Mouse (Mus musculus): Measurements from ENCODE around the gene Fam163a. TPM values are rescaled to one million over a fixed set of nuclear protein-coding genes. Genes with fewer than 3 reads are reported as not detected.

Fam163a gene
- total RNA-seq, 2 experiments from 2014 or later: not detected

DNA sequence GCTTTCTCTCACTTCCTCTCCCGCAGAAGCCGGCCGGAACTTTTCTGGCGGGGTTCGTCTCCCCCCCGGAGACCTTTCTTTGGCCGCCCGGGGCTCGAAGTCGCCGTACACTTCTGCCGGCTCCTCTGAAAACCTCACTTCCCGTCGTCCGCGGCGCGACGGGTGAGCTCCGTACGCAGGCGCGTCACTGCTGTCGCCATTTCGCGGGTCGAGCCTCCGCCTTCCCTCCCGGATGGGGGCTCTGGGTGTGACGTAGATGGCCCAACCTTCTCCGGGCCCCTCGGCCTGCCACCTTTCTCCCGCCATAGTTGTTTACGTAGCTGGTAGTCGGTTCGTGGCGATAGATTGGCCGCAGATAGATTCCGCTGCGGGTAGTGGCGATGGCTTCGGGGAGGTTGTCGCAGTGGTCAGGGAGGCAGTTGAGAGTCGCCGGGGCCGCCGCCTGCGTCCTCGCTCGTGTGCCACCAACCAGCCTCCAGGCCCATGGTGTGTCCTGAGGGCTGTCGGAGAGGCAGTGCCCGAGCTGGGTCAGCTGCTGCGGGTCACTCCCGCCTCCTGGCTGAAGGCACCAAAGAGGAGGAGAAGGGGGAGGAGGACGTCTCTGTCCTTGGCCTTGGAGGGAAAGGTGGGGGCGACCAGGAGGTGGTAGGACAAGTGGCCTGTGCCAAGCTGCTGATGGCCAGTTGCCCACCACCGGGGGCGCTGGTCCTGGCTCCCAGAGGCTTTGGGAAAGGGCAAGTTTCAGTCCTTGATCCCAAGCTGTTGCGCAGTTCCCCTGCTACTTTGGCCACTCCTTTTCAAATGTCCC, 168.7 kb downstream of the Fam163a start, which contains the start of gene Tor1aip1:
Gene Tor1aip1 (minus strand): TSS at position 551 of the 808 bp plus-strand sequence.
- peak; percentile 68 for ATAC-seq (replicated peaks; ENCODE audit: low FRiP score, poor library complexity, severe bottlenecking)

DNA sequence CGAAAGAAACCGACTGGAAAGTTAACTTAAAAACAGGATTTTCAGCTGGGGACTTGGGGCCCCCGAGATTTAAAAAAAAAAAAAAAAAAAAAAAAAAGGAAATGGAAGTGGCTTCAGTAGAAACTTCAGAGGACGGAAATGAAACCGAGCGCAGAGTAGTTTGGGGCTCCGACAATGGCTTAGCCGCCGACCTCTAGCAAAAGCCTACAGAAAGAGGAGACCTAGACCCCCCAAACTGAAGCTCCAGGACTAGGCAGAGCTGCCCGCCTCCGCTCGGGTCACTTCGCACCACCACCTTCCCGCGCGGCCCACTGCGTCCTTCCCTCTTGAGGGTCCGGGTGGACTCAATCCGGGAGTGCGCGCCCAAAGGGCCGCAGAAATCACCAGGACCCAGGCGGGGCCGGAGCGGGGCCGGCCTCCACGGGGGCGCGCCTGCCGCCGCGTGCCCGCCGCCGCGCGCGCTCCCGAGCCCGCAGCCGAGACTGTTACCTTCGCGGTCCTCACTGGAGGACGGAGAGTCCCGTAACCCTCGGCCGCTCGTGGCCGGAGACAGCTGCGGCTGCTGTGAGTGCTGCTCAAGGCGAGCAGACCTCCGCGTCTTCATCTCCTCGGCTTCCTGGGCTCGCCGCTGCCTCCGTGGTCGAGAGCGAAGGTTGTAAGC, 169.4 kb downstream of the Fam163a start, which contains the start of gene Tor1aip2:
Gene Tor1aip2 (plus strand): TSS at position 135 of the 661 bp plus-strand sequence.
- peak; percentile 64 for ATAC-seq (replicated peaks; ENCODE audit: low FRiP score, poor library complexity, severe bottlenecking)

DNA sequence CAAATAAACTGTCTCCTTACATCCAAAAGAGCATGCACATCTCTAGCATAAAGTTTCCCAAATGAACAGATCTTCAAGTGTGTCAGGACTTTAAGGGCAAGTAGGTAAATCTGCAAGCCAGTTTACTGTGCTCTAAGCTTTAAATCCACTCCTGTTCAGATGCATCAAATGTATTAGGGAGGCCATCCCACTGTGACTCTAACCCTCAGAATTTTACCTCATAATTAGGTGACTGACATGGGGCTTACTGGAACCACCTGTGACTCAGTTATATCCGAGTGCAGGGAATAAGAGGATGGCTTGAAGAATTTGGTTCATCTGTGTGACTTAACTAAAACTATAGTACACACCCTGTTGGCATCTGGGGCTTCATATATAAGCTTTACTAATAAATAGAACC, 170.2 kb downstream of the Fam163a start:
- ATAC-seq (replicated peaks; ENCODE audit: low FRiP score, poor library complexity, severe bottlenecking): no peak

DNA sequence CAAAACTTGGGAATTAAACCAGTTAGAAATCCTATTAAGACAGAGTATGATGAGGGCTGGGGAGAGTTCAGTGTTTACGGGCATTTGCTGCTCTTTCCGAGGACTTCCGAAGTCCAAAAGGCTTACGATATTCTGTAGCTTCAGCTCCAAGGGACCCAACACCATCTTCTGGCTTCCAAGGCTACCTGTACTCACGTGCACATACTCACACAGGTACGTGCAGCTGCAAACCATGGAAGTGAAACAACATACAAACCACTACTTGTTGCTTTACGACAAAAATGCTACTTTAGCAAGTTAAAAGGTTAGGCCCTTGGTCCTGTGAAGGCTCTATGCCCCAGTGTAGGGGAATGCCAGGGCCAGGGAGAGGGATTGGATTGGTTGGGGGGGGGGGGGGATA, 170.9 kb downstream of the Fam163a start:
- ATAC-seq (replicated peaks; ENCODE audit: low FRiP score, poor library complexity, severe bottlenecking): no peak

DNA sequence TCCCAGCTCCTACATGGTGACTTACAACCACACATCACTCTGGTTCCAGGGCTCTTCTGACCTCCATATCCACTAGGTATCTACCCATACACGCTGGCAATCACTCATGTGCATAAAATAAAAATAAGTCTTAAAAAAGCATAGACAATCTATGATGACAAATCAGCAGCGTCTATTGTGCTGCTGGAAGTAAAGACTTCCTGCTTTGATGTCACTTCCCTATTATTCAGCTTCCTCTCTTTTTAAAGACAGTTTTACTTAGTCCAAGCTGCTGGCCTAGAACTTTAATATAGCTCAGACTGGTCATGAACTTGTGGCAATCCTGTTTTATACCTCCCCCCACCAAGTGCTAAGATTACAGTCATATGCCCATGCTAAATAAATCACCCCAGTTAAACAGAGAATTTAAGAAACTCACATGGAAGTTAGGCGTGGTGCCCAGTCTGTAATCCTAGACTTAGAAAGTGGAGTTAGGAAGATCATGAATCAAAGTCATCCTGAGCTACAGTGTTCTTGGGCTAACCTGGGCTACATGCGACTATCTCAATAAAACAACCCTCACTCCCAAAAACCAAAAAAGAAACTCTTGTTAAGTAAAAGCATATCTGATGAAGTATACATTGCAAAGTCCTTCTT, 176.4 kb downstream of the Fam163a start:
- ATAC-seq (replicated peaks; ENCODE audit: low FRiP score, poor library complexity, severe bottlenecking): no peak

DNA sequence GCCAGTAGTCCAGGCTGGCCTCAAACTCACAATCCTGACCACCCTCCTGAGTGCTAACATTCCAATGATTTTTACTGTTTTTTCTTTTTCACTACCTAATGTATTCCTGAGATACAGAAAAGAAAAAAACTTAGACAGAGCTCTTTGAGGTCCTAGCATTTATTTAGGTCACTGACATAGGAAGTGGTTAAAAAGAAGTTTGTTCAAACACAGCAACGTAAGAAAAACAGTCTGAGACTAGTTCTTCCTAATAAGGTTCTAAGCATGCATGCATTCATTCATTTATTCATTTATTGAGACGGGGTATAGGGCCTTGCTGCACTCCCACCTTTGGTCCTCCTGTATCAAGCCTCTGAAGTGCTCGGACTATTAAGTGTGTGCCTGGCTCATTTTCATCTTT, 177.0 kb downstream of the Fam163a start:
- ATAC-seq (replicated peaks; ENCODE audit: low FRiP score, poor library complexity, severe bottlenecking): no peak

Other genes with a start within 250 kb of the Fam163a start
- 71.7 and 94.7 TPM in 2 replicates for gene Cep350, start 231.8 kb downstream of the Fam163a start, total RNA-seq (2015; ENCODE audit: low replicate concordance)
- 92.1 and 109 TPM in 2 replicates for gene Cep350, start 231.8 kb downstream of the Fam163a start, total RNA-seq (2017; ENCODE audit: low replicate concordance)
- 119 and 138 TPM in 2 replicates for gene Tor1aip2, start 169.6 kb downstream of the Fam163a start, total RNA-seq (2015; ENCODE audit: low replicate concordance)
- 128 and 132 TPM in 2 replicates for gene Tor1aip2, start 169.6 kb downstream of the Fam163a start, total RNA-seq (2017; ENCODE audit: low replicate concordance)
- 85.1 and 91.9 TPM in 2 replicates for gene Tor1aip1, start 168.5 kb downstream of the Fam163a start, total RNA-seq (2015; ENCODE audit: low replicate concordance)
- 34.5 and 75.0 TPM in 2 replicates for gene Tor1aip1, start 168.5 kb downstream of the Fam163a start, total RNA-seq (2017; ENCODE audit: low replicate concordance)
- not detected in 2 replicates for gene Tdrd5, start 98.6 kb upstream of the Fam163a start, total RNA-seq (2015; ENCODE audit: low replicate concordance)
- gene Tdrd5, start 98.6 kb upstream of the Fam163a start, total RNA-seq (2017; ENCODE audit: low replicate concordance): not detected in 2 replicates
- not detected in 2 replicates for gene Nphs2, start 105.7 kb upstream of the Fam163a start, total RNA-seq (2015; ENCODE audit: low replicate concordance)
- not detected in 2 replicates for gene Nphs2, start 105.7 kb upstream of the Fam163a start, total RNA-seq (2017; ENCODE audit: low replicate concordance)
- gene Gm2000, start 161.0 kb upstream of the Fam163a start, total RNA-seq (2015; ENCODE audit: low replicate concordance): 389 and 586 TPM in 2 replicates
- 571 and 609 TPM in 2 replicates for gene Gm2000, start 161.0 kb upstream of the Fam163a start, total RNA-seq (2017; ENCODE audit: low replicate concordance)
- not detected in 2 replicates for gene Axdnd1, start 216.1 kb upstream of the Fam163a start, total RNA-seq (2015; ENCODE audit: low replicate concordance)
- not detected in 2 replicates for gene Axdnd1, start 216.1 kb upstream of the Fam163a start, total RNA-seq (2017; ENCODE audit: low replicate concordance)